Mouse (Mus musculus) embryonic facial prominence, embryonic 10.5 days (tissue): ENCODE data around the gene Sbno2. TPM values are rescaled to one million over a fixed set of nuclear protein-coding genes. Genes with fewer than 3 reads are reported as not detected.

Experiments used
- DNase-seq: peaks from one replicate; pipeline ENCODE4 v3.0.0-alpha.2; 2017; ENCODE audit warnings: low spot score
- H3K27ac ChIP-seq: fragments of 300-500 bp; sonication (generic); replicated peaks from 2 replicates; pipeline ENCODE4 v1.5.1; 2016; ENCODE audit warnings: mild to moderate bottlenecking
- H3K27me3 ChIP-seq: fragments of 300-500 bp; sonication (generic); replicated peaks from 2 replicates; pipeline ENCODE4 v1.6.1; 2016; ENCODE audit warnings: low read depth, mild to moderate bottlenecking; ENCODE audit not compliant: poor library complexity, severe bottlenecking
- H3K36me3 ChIP-seq: fragments of 300-500 bp; sonication (generic); replicated peaks from 2 replicates; pipeline ENCODE4 v1.6.1; 2016; ENCODE audit warnings: mild to moderate bottlenecking, moderate library complexity
- H3K4me1 ChIP-seq: fragments of 300-500 bp; sonication (generic); 2 replicates; pipeline ENCODE4 v1.6.1; 2016
- H3K4me3 ChIP-seq: fragments of 300-500 bp; sonication (generic); 2 replicates; pipeline ENCODE4 v1.5.1; 2016; ENCODE audit warnings: mild to moderate bottlenecking, moderate library complexity
- H3K9me3 ChIP-seq: fragments of 300-500 bp; sonication (generic); 2 replicates; pipeline ENCODE4 v1.6.1; 2016; ENCODE audit warnings: mild to moderate bottlenecking
- WGBS: fragments of 180-500 bp; shearing (Covaris S2); methylation state at CpG from one replicate; pipeline ENCODE4 v1.1.7; 2016; 5-methylcytosine and 5-hydroxymethylcytosine counted together
- polyA plus RNA-seq: library from polyadenylated mRNA; unstranded; fragments of >200 nt; fragmentation: Nextera tagmentation; extraction: Ambion mirVana; gene quantifications from 2 replicates; pipeline ENCODE4 v1.2.1, GENCODE M21; 2016

Sbno2 gene
- polyA plus RNA-seq, 1 experiment from 2014 or later, result 16.2 TPM

GRCm38 (mm10) chr10:80030736-80031135 is 74.6 kb downstream of the Sbno2 start:
- Histone ChIP-seq H3K4me3 (no peak overlapping the region), H3K4me1 (peaks cover 18% of the 10 kb centered on the region; the same call in 1 of the 2 replicates), H3K9me3 (no peaks in the 10 kb centered on the region), H3K27me3 (no peaks in the 10 kb centered on the region), H3K27ac (no peak overlapping the region), H3K36me3 (peaks cover 58% of the 10 kb centered on the region)
- no peak for DNase-seq
- WGBS, result 90% methylated on average over 17 of the region's 17 CpGs

DNA sequence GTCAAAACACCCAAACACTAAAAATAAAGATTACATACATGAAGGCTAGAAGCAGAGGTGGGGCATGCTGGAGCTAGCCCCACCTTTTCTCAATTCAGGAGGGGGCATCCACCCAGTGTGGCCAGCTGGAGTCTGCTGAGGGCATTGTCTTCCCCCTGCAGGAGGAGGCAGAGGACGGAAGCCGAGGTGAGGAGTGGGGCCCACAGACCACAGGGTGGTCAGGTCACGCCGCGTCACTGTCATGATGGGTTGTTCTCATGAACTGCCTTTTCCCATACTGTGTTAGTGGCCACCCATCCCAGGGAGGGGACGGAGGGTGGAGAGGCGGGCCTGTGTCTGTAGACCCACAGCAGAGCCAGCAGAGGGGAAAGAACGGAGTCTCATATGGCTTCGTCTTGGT is 75.2 kb downstream of the Sbno2 start:
- no peak overlapping the region for H3K27ac ChIP-seq

GRCm38 (mm10) chr10:80028521-80028846 is 76.9 kb downstream of the Sbno2 start:
- peaks cover 49% of the 10 kb centered on the region for H3K36me3 ChIP-seq
- WGBS, result 93% methylated on average over 13 of the region's 13 CpGs
- no peak overlapping the region for H3K27ac ChIP-seq
- no peak overlapping the region for H3K4me3 ChIP-seq
- DNase-seq, result no peak
- no peaks in the 10 kb centered on the region for H3K27me3 ChIP-seq
- H3K4me1 ChIP-seq, result peaks cover 16% of the 10 kb centered on the region; the same call in 1 of the 2 replicates
- H3K9me3 ChIP-seq, result no peaks in the 10 kb centered on the region

More for the DNA sequence above, 75.2 kb downstream of the Sbno2 start:
- H3K4me3 ChIP-seq, result no peak overlapping the region
- 89% methylated on average over 9 of the region's 9 CpGs for WGBS
- H3K4me1 ChIP-seq, result peaks cover 22% of the 10 kb centered on the region; the same call in 1 of the 2 replicates
- H3K27me3 ChIP-seq, result no peaks in the 10 kb centered on the region
- H3K9me3 ChIP-seq, result no peaks in the 10 kb centered on the region
- H3K36me3 ChIP-seq, result peaks cover 53% of the 10 kb centered on the region
- no peak for DNase-seq

GRCm38 (mm10) chr10:80027681-80028520 is 77.5 kb downstream of the Sbno2 start:
- H3K4me3 ChIP-seq, result no peak overlapping the region
- H3K27ac ChIP-seq, result no peak overlapping the region
- H3K36me3 ChIP-seq, result peaks cover 51% of the 10 kb centered on the region
- 78% methylated on average over 20 of the region's 20 CpGs for WGBS
- H3K9me3 ChIP-seq, result no peaks in the 10 kb centered on the region
- no peak for DNase-seq
- peaks cover 15% of the 10 kb centered on the region; the same call in 1 of the 2 replicates for H3K4me1 ChIP-seq
- H3K27me3 ChIP-seq, result no peaks in the 10 kb centered on the region

GRCm38 (mm10) chr10:80025889-80026288 is 79.5 kb downstream of the Sbno2 start:
- Histone ChIP-seq H3K9me3 (no peaks in the 10 kb centered on the region), H3K36me3 (peaks cover 60% of the 10 kb centered on the region), H3K4me1 (peaks cover 14% of the 10 kb centered on the region; the same call in 1 of the 2 replicates), H3K27me3 (no peaks in the 10 kb centered on the region), H3K4me3 (no peak overlapping the region), H3K27ac (no peak overlapping the region)
- 67% methylated on average over 12 of the region's 12 CpGs for WGBS
- DNase-seq, result no peak

GRCm38 (mm10) chr10:80025463-80025862 is 79.9 kb downstream of the Sbno2 start:
- no peak for DNase-seq
- peaks cover 18% of the 10 kb centered on the region for H3K4me1 ChIP-seq
- peaks cover 3% of the 10 kb centered on the region; the same call in 1 of the 2 replicates for H3K27me3 ChIP-seq
- peaks cover 56% of the 10 kb centered on the region for H3K36me3 ChIP-seq
- H3K9me3 ChIP-seq, result no peaks in the 10 kb centered on the region
- H3K4me3 ChIP-seq, result no peak overlapping the region
- no peak overlapping the region for H3K27ac ChIP-seq
- WGBS, result 78% methylated on average over 10 of the region's 10 CpGs

- H3K9me3 ChIP-seq, result no peaks in the 10 kb centered on the region
- no peak overlapping the region for H3K4me3 ChIP-seq
- no peak for DNase-seq
- H3K27ac ChIP-seq, result no peak overlapping the region
- H3K4me1 ChIP-seq, result peaks cover 23% of the 10 kb centered on the region
- WGBS, result 57% methylated on average over 4 of the region's 4 CpGs
- peaks cover 5% of the 10 kb centered on the region; the same call in 1 of the 2 replicates for H3K27me3 ChIP-seq
- peaks cover 56% of the 10 kb centered on the region for H3K36me3 ChIP-seq
These were observed 80.4 kb downstream of the Sbno2 start for GRCm38 (mm10) chr10:80025044-80025347.

- Histone ChIP-seq H3K27me3 (peaks cover 10% of the 10 kb centered on the region), H3K27ac (0 out of 2 replicates have a peak overlapping the region, but pooled peaks have one; percentile 52), H3K9me3 (no peaks in the 10 kb centered on the region), H3K4me3 (no peak overlapping the region), H3K36me3 (peaks cover 53% of the 10 kb centered on the region), H3K4me1 (peaks cover 29% of the 10 kb centered on the region)
- 82% methylated on average over 15 of the region's 15 CpGs for WGBS
- no peak for DNase-seq
These were observed 80.9 kb downstream of the Sbno2 start for GRCm38 (mm10) chr10:80024229-80025043.

DNA sequence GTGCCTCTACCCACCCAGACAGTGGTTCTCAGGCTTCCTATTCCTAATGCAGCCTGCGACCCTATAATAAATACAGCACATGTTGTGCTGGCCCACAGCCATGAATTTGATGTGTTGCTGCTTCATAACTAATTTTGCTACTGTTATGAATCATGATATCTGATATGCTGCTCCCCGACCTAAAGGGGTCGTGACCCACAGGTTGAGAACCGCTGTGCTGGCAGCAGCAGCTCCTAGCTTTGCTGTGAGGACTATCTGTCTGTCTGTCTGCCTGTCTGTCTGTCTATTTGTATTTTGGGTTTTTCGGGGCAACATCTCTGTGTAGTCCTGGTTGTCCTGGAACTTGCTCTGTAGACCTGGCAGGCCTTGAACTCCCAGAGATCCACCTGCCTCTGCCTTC is 81.6 kb downstream of the Sbno2 start:
- DNase-seq, result no peak
- no peak overlapping the region for H3K4me3 ChIP-seq
- no peak overlapping the region for H3K27ac ChIP-seq
- H3K27me3 ChIP-seq, result peaks cover 17% of the 10 kb centered on the region
- WGBS, result 87% methylated on average over 5 of the region's 5 CpGs
- H3K9me3 ChIP-seq, result no peaks in the 10 kb centered on the region
- peaks cover 35% of the 10 kb centered on the region for H3K4me1 ChIP-seq
- H3K36me3 ChIP-seq, result peaks cover 46% of the 10 kb centered on the region

- Histone ChIP-seq H3K27me3 (peaks cover 23% of the 10 kb centered on the region), H3K9me3 (no peaks in the 10 kb centered on the region), H3K4me3 (0 out of 2 replicates have a peak overlapping the region, but pooled peaks have one; percentile 3), H3K27ac (no peak overlapping the region), H3K4me1 (peaks cover 39% of the 10 kb centered on the region), H3K36me3 (peaks cover 38% of the 10 kb centered on the region)
- DNase-seq, result no peak
- WGBS, result 95% methylated on average over 8 of the region's 8 CpGs
These were observed 82.6 kb downstream of the Sbno2 start for GRCm38 (mm10) chr10:80022806-80023205.

DNA sequence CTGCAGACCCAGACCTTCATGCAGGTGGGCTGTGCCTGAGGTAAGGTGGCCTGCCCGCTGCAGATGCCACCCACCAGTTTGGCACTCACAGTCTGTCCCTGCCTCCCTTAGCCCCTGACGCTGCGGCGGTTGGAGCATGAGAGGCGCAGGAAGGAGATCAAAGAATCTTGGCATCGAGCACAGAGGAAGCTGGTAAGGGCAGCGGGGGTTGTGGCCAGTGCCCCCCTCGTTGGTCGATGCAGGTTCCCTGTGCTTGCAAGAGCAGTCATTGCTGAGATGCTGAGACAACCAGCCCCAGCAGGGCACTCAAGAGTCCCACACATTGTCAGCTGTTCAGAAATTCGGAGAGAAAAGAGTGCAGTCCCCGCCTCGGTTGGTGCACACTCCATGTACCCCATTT is 83.2 kb downstream of the Sbno2 start:
- peaks cover 29% of the 10 kb centered on the region for H3K27me3 ChIP-seq
- peaks cover 39% of the 10 kb centered on the region for H3K4me1 ChIP-seq
- H3K27ac ChIP-seq, result no peak overlapping the region
- no peak for DNase-seq
- 94% methylated on average over 12 of the region's 12 CpGs for WGBS
- H3K4me3 ChIP-seq, result no peak overlapping the region
- H3K9me3 ChIP-seq, result no peaks in the 10 kb centered on the region
- H3K36me3 ChIP-seq, result peaks cover 34% of the 10 kb centered on the region

DNA sequence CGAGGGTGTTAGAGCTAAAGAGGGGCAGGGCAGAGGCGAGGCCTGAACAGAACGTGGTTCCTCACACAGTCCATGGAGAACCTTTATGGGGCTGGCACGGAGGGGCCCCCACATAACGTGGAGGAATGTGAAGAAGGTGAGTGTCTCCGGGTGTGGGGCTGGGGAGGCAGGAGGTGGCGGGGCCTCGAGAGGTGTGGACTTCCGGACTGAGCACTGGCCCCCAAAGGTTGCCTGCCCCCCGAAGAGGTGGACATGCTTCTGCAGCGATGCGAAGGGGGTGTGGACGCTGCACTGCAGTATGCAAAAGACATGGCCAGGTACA is 84.1 kb downstream of the Sbno2 start:
- H3K36me3 ChIP-seq, result peaks cover 25% of the 10 kb centered on the region
- no peaks in the 10 kb centered on the region for H3K9me3 ChIP-seq
- H3K4me3 ChIP-seq, result 0 out of 2 replicates have a peak overlapping the region, but pooled peaks have one; percentile 3
- H3K4me1 ChIP-seq, result peaks cover 41% of the 10 kb centered on the region
- no peak for DNase-seq
- H3K27me3 ChIP-seq, result peaks cover 38% of the 10 kb centered on the region
- H3K27ac ChIP-seq, result no peak overlapping the region
- WGBS, result 91% methylated on average over 13 of the region's 13 CpGs
